Mouse (Mus musculus): Measurements from ENCODE around the gene Chpf. TPM values are rescaled to one million over a fixed set of nuclear protein-coding genes. Genes with fewer than 3 reads are reported as not detected.

Chpf gene
- total and polyA plus RNA-seq, 3 experiments, result 23.2 to 37.8 (median 25.0) TPM

DNA sequence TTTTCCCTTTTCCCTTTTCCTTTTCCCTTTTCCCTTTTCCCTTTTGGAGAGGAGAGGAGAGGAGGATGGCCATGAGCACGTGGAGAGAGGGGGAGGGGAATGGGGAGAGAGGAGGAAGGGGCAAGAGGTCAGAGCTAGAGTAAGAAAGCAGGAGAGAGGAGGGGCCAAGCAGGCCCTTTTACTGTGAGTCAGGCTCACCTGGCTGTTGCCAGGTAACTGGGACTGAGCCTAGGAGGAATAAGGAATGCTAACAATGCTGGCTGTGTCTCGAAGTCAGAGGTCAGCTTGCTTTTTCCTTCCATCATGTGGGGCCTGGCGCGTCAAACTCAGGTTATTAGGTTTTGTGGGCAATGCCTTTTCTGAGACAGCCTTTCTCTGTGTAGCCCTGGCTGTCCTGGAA lies 38.9 kb upstream of the Chpf start:
- Histone ChIP-seq H3K9ac (ENCODE audit: low read depth, low read length) (no peak overlapping the region), H3K4me3 (no peak overlapping the region), H3K27ac (no peak overlapping the region), H3K36me3 (ENCODE audit: control insufficient read depth, insufficient read depth, low read length) (no peaks in the 10 kb centered on the region), H3K79me2 (replicated peaks; ENCODE audit: control insufficient read depth, insufficient read depth, low read length) (no peaks in the 10 kb centered on the region), H3K27me3 (ENCODE audit: control insufficient read depth, insufficient read depth, low read length) (no peaks in the 10 kb centered on the region), H3K4me1 (ENCODE audit: control insufficient read depth, insufficient read depth, low read length) (no peaks in the 10 kb centered on the region)
- no peak for DNase-seq
- WGBS, result 79% methylated on average over 4 of the region's 4 CpGs
- intact Hi-C loops (cut with DNase I), result no loop called here
- TF ChIP-seq POLR2A (IDR thresholded peaks at IDR 0.05; ENCODE audit: insufficient read depth, low read depth, low read length), result no peak
- no peak for TF ChIP-seq EP300 (IDR thresholded peaks at IDR 0.05; ENCODE audit: insufficient read depth, low read depth, low read length)
- no peak for TF ChIP-seq CTCF (IDR thresholded peaks at IDR 0.05)

DNA sequence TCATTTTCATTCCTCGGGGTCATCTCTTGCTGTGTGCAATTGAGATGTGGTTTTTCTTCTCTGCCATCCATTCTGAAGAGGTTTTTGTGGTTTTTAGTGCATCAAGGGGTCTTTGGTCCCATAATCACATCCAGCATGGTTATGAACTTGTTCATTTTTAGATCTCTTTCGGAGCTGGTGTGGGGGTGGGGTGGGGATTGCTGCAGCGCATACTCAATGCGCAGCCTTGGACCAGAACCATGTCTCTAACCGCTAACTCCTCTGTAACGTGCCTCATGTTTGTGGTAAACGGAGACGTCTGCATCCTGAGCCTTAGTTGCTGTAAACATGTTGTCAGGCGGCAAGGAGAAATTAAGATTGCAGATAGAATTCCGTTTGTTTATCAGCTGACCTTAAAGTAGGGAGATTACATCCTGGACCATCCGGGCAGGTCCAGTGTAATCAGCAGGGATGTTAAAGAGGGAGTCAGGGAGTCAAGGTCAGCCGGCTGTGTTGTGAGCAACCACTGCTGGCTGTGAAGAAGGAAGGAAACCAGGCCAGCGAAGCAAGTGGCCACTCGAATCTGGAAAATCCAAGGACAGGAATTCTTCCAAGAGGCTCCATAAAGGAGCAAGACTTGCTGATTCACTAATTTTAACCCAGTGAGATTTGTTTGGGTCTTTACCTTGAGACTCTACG lies 37.7 kb upstream of the Chpf start:
- H3K27me3 ChIP-seq (ENCODE audit: control insufficient read depth, insufficient read depth, low read length), result no peaks in the 10 kb centered on the region
- no peaks in the 10 kb centered on the region for H3K79me2 ChIP-seq (replicated peaks; ENCODE audit: control insufficient read depth, insufficient read depth, low read length)
- H3K4me3 ChIP-seq, result no peak overlapping the region
- H3K27ac ChIP-seq, result no peak overlapping the region
- no peak overlapping the region for H3K9ac ChIP-seq (ENCODE audit: low read depth, low read length)
- no peaks in the 10 kb centered on the region for H3K36me3 ChIP-seq (ENCODE audit: control insufficient read depth, insufficient read depth, low read length)
- 39% methylated on average over 15 of the region's 15 CpGs for WGBS
- DNase-seq, result no peak
- no peaks in the 10 kb centered on the region for H3K4me1 ChIP-seq (ENCODE audit: control insufficient read depth, insufficient read depth, low read length)
- intact Hi-C loops (cut with DNase I), result no loop called here
- TF ChIP-seq EP300 (IDR thresholded peaks at IDR 0.05; ENCODE audit: insufficient read depth, low read depth, low read length), result no peak
- no peak for TF ChIP-seq CTCF (IDR thresholded peaks at IDR 0.05)
- no peak for TF ChIP-seq POLR2A (IDR thresholded peaks at IDR 0.05; ENCODE audit: insufficient read depth, low read depth, low read length)

DNA sequence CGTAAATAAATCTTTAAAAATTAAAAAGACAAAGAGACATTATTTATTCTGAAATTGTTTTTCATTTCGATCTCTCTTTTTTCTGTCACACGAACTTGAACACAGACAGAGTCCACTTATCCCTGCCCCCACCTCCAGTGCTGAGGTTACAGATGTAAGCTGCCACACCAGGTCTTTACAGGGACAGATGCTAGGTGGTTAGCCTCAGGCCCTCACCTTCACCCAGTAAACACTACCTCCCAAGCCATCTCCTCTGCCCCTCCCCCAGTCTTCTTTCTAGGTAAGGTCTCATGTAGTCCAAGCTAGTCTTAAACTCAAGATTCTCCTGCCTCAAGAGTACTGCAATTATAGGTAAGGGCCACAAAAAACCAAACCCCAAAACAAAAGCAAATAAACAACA lies 33.4 kb upstream of the Chpf start:
- Histone ChIP-seq H3K27ac (no peak overlapping the region), H3K27me3 (ENCODE audit: control insufficient read depth, insufficient read depth, low read length) (no peaks in the 10 kb centered on the region), H3K9ac (ENCODE audit: low read depth, low read length) (no peak overlapping the region), H3K4me3 (no peak overlapping the region), H3K4me1 (ENCODE audit: control insufficient read depth, insufficient read depth, low read length) (peaks cover 4% of the 10 kb centered on the region; the same call in 1 of the 2 replicates), H3K79me2 (replicated peaks; ENCODE audit: control insufficient read depth, insufficient read depth, low read length) (no peaks in the 10 kb centered on the region), H3K36me3 (ENCODE audit: control insufficient read depth, insufficient read depth, low read length) (no peaks in the 10 kb centered on the region)
- WGBS, result 93% methylated on average over 3 of the region's 3 CpGs
- intact Hi-C loops (cut with DNase I), result no loop called here
- TF ChIP-seq CTCF (IDR thresholded peaks at IDR 0.05) (no peak), EP300 (IDR thresholded peaks at IDR 0.05; ENCODE audit: insufficient read depth, low read depth, low read length) (no peak), POLR2A (IDR thresholded peaks at IDR 0.05; ENCODE audit: insufficient read depth, low read depth, low read length) (no peak)
- no peak for DNase-seq

DNA sequence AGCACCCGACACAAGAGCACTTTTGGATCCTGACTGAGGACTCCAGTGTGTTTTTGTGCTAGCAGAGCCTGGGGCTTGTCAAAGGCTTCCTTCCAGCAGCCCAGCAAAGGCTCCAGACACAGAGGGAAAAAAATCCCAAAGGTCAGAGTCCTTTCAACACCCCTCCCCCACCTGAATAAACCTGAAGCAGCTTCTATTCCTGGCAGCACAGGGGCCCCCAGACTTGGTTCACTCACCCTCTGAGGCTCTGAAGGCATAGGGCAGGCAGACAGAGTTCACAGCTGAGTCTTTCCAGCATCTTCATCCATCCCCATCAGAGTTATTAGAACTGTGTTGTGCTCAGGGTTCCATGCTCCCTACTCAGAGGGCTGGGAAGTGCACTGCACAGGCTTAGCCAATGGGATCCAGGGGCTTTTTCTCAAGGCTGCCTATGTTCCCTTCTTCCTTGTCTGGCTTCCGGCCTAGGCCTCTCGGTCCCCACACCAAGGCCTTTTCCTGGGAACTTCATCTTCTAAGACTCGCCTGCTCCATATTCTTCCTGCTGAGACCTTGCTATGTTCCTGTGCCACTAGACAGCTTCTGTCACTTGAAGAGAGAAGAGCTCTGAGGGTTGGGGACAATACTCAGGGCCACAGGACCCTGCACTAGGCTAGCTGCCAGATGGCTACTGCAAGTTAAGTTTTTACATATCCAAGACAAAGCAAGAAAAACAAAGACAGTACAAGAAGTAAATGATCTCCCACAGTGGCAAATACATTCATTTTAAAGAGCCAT lies 32.5 kb upstream of the Chpf start:
- H3K79me2 ChIP-seq (replicated peaks; ENCODE audit: control insufficient read depth, insufficient read depth, low read length), result no peaks in the 10 kb centered on the region
- 58% methylated on average over 4 of the region's 4 CpGs for WGBS
- H3K9ac ChIP-seq (ENCODE audit: low read depth, low read length), result no peak overlapping the region
- TF ChIP-seq CTCF (IDR thresholded peaks at IDR 0.05) (no peak), POLR2A (IDR thresholded peaks at IDR 0.05; ENCODE audit: insufficient read depth, low read depth, low read length) (no peak)
- intact Hi-C loops (cut with DNase I), result no loop called here
- no peaks in the 10 kb centered on the region for H3K36me3 ChIP-seq (ENCODE audit: control insufficient read depth, insufficient read depth, low read length)
- no peak overlapping the region for H3K4me3 ChIP-seq
- no peak overlapping the region for H3K27ac ChIP-seq
- no peaks in the 10 kb centered on the region for H3K27me3 ChIP-seq (ENCODE audit: control insufficient read depth, insufficient read depth, low read length)
- H3K4me1 ChIP-seq (ENCODE audit: control insufficient read depth, insufficient read depth, low read length), result peaks cover 4% of the 10 kb centered on the region; the same call in 1 of the 2 replicates
- DNase-seq, result no peak

DNA sequence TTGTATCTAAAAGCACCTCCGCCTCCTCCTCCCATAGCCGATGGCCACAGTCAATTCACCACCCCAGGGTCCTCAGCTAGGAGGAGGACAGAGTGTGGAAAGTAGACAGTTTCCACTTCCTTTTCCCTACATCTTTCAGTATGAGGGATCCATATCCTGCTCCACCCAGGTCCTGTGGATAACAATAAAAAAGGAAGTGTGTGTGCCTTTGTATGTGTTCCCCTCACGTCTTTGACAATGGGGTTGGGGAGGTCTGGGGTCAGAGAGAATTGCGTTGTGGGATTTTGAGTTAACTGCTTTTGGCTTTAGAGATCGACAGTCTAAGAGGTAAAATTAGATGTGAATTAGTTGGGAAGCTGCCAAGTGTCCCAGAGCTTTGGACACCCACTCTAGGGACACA lies 31.0 kb upstream of the Chpf start:
- Histone ChIP-seq H3K9ac (ENCODE audit: low read depth, low read length) (no peak overlapping the region), H3K27ac (no peak overlapping the region), H3K4me3 (no peak overlapping the region), H3K27me3 (ENCODE audit: control insufficient read depth, insufficient read depth, low read length) (no peaks in the 10 kb centered on the region), H3K79me2 (replicated peaks; ENCODE audit: control insufficient read depth, insufficient read depth, low read length) (no peaks in the 10 kb centered on the region), H3K4me1 (ENCODE audit: control insufficient read depth, insufficient read depth, low read length) (peaks cover 4% of the 10 kb centered on the region; the same call in 1 of the 2 replicates), H3K36me3 (ENCODE audit: control insufficient read depth, insufficient read depth, low read length) (no peaks in the 10 kb centered on the region)
- no peak for TF ChIP-seq CTCF (IDR thresholded peaks at IDR 0.05)
- TF ChIP-seq EP300 (IDR thresholded peaks at IDR 0.05; ENCODE audit: insufficient read depth, low read depth, low read length), result no peak
- no peak for TF ChIP-seq POLR2A (IDR thresholded peaks at IDR 0.05; ENCODE audit: insufficient read depth, low read depth, low read length)
- 28% methylated on average over 5 of the region's 5 CpGs for WGBS
- intact Hi-C loops (cut with DNase I), result no loop called here
- no peak for DNase-seq

DNA sequence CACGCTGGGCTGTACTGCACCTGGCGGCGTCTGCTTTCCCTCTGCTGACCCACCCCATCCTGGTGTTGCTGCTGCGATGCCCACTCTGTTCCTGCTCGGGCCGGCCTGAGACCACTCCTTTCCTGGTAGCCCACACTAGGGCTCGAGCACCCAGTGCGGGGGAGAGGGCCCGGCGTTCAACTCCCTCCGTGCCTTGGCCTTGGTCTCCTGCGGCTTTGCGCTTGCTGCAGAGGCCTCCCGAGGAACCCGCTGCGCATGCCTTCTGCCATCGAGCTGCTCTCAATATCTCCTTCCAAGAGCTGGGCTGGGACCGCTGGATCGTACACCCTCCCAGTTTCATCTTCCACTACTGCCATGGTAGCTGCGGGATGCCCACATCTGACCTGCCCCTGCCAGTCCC lies 30.5 kb upstream of the Chpf start:
- WGBS, result 70% methylated on average over 20 of the region's 20 CpGs
- TF ChIP-seq CTCF (IDR thresholded peaks at IDR 0.05) (no peak), EP300 (IDR thresholded peaks at IDR 0.05; ENCODE audit: insufficient read depth, low read depth, low read length) (no peak), POLR2A (IDR thresholded peaks at IDR 0.05; ENCODE audit: insufficient read depth, low read depth, low read length) (no peak)
- no peaks in the 10 kb centered on the region for H3K79me2 ChIP-seq (replicated peaks; ENCODE audit: control insufficient read depth, insufficient read depth, low read length)
- H3K27me3 ChIP-seq (ENCODE audit: control insufficient read depth, insufficient read depth, low read length), result no peaks in the 10 kb centered on the region
- H3K9ac ChIP-seq (ENCODE audit: low read depth, low read length), result no peak overlapping the region
- no peak overlapping the region for H3K27ac ChIP-seq
- DNase-seq, result no peak
- peaks cover 4% of the 10 kb centered on the region; the same call in 1 of the 2 replicates for H3K4me1 ChIP-seq (ENCODE audit: control insufficient read depth, insufficient read depth, low read length)
- no peaks in the 10 kb centered on the region for H3K36me3 ChIP-seq (ENCODE audit: control insufficient read depth, insufficient read depth, low read length)
- no peak overlapping the region for H3K4me3 ChIP-seq
- intact Hi-C loops (cut with DNase I), result loop anchor here (5.0 kb wide), 1 partner anchor 38 kb away; the partner anchor contains the start of gene Slc4a3
